Mouse (Mus musculus): Measurements from ENCODE around the gene Klhl6.
"Not testable (repeated sequence)": the region's sequence is repeated elsewhere in the genome, so short reads cannot be mapped to it uniquely, and the experiment has no call there.

Klhl6 gene

DNA sequence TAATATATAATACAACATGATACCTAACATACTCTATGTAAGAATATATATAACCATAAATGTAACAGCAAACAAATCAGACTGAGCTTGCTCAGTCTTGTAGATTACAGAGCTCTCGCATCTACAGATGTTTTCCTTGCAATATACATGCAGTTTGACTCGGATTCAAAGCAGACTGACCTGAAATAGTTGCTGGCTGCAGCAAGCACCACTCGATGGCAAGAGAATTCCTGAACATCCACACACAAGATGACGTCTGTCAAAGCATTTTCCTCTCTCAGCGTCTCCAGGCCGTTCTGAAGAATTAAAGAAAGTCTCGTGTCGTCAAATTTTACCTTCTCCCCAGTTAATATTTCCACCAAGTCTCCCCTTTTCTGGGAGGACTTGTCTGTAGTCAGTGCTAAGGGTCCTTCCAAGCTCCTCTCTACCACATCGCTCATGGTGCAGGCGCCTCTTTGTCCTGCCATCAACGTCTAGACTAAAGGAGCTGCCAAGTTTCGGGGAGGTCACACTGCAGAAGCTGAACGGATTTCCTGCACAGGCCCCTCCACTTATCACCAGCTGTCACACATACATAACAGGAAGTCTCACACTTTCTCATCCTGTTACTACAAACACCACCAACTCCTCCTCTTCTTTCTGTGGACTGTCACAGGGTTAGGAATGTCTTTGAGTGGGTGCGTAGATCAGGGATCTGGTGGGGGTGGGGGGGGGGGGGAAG is at the start of gene Klhl6:
Gene Klhl6 (minus strand): TSS at position 501 of the 721 bp plus-strand sequence.
- DNase-seq (ENCODE audit: low read depth) = peak; percentile 96

DNA sequence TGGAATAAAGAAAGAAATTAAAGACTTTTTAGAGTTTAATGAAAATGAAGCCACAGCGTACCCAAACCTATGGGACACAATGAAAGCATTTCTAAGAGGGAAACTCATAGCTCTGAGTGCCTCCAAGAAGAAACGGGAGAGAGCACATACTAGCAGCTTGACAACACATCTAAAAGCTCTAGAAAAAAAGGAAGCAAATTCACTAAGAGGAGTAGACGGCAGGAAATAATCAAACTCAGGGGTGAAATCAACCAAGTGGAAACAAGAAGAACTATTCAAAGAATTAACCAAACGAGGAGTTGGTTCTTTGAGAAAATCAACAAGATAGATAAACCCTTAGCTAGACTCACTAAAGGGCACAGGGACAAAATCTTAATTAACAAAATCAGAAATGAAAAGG is 44.4 kb upstream of the Klhl6 start:
- not testable (repeated sequence) for DNase-seq (ENCODE audit: low read depth)

DNA sequence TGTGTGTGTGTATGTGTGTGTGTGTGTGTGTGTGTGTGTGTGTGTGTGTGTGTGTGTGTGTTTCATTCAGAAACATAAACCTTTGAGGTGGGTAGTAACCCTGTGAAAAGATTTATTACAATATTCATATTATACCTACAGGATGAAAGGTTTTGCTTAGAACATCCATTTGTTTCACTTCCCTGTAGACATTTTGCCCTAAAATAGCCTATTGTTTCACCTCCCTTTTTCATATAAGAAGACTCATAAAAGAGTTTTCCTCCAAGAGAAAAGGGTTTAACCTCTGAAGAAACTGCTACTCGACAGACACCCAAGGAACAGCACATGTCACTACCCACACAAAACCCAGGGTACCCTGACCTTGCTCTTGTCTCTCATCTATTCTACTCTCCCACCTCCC is 40.0 kb upstream of the Klhl6 start:
- no peak for DNase-seq (ENCODE audit: low read depth)

DNA sequence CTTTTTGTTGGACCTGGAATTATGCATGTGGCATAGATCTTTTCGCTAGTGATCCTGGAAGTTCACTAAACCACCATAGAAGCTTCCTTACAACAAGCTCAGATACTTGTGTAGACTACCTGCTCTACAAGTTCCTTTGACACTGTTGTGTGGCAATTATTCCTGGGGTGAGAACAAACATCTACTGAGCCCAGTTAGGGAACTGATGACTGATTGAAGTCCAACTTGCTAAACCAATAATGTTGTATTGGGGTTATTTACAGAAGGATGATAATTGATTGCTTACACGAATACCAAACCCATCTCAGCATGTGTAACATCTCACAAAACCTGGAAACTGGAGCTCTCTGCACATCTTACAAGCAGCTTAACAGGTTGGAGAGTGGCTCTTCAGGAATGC is 39.0 kb upstream of the Klhl6 start:
- DNase-seq (ENCODE audit: low read depth) = no peak

DNA sequence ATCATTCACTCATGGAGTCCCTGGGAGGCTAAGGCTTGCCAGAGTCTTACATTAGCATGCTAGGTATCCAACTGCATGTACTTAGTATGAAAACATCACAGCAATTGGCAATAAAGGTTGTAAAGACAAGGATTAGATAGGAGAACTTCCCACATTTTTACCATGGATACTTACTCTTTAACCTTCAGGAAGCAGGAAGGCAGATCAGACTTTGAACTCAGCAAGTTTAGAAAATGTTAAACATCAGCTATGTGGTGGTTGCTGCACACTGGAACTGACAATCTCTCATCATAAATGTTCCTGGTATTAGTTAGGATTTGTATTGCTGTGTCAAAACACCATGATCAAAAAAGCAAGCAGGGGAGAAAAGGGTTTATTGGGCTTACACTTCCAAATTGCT is 29.8 kb upstream of the Klhl6 start:
- DNase-seq (ENCODE audit: low read depth) = no peak

DNA sequence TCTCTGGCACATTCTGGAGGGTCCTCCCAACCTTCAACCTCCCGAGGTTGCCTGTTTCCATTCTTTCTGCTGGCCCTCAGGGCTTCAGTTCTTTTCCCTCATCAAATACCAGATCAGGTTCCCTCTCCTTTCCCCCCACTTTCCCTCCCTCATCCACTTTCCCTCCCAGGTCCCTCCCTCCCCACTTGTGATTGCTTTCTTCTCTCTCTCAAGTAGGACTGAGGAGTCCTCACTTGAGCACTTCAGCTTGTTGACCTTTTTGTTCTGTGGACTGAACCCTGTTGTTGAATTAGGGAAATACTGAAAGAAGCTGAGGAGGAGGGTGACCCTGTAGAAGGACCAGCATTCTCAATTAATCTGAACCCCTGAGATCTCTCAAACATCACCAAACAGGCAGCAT is 23.2 kb upstream of the Klhl6 start:
- no peak for DNase-seq (ENCODE audit: low read depth)

DNA sequence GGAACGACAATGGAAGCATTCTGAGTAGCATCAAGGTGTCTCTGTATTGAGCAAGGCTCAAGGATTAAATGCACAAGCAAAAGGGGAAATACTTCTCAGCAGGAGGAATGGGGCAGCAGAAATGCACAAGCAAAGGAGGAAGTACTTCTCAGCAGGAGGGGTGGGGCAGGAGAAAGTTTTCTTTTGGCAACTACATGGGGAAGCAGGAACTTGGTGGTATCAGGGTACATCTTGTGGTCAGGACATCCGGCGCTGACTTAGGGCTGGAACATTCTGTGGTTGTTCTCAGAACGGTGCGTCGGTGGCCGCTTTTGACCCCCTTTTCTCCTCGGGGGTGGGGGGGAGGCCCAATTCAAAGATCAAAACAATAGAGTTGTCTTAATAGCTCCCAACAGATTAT is 17.4 kb upstream of the Klhl6 start:
- DNase-seq (ENCODE audit: low read depth) = peak; percentile 17

DNA sequence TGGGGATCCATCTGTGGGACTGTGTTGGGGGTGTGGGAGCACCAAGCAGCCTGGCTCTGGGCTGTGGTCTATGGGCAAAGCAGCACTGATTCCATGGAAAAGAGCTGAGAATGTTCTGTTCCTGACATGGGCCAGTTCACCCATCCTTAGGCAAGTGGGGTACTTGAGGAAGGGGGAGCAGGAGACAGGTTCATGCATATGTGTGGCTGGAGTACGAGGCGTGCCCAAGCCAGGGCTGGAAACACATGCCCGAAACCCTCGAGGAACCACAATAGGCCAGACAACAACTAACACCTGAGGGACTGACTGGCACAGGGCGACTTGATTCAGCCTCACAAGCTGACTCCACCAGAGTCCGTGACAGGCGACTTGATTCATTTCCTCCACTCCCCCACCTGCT is 14.8 kb upstream of the Klhl6 start:
- DNase-seq (ENCODE audit: low read depth) = no peak

DNA sequence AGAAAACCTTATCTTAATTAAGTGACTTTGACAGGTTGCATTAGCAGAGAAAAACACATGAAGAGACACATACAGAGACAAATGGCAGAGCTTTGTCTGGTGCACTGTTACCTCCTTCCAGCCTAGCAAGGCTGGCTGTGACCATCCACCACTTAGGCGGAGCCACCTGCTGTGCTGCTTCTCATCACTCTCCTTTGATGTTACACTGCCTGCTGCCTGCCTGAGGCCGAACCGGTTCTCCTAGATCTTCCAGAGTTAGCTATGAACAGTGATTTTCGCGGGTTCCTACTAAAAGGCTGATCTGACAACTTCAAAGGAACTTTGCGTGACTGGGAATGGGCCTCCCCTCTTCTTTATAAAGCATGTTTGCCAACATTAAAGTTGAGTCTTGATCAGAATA is 14.1 kb upstream of the Klhl6 start:
- DNase-seq (ENCODE audit: low read depth) = not testable (repeated sequence)

DNA sequence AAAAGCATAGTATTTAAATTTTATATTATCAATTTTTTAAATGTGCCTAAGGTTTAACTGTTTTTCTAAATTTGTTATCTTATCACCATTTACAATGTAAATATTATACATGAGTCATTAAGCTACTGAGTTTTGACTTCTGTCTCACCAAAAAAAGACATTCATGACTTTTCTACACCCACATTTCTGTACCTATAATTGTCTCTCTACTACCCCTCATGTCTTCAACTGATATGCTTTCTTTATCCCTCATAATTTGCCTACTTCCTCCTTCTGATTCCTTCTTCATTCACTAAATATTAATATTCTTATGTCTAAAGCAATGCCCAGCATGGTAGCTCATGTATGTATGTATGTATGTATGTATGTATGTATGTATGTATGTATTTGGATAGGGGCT is 13.0 kb upstream of the Klhl6 start:
- no peak for DNase-seq (ENCODE audit: low read depth)

DNA sequence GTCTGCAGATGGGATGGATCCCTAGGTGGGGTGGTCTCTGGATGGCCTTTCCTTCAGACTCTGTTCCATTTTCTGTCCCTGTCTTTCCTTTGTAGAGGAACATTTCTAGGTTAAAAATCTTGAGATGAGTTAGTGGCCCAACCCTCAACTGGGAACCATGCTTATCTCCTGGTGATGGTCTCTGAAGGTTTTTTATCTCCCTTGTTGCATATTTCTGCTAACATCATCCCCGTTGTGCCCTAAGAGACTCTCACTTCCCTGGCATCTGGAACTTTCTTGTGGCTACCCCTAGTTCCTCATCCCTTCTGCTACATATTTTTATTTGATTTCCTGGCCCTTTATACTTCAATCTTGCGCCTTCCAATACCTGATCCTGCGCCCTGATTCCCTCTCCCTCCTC is 10.4 kb upstream of the Klhl6 start:
- no peak for DNase-seq (ENCODE audit: low read depth)

DNA sequence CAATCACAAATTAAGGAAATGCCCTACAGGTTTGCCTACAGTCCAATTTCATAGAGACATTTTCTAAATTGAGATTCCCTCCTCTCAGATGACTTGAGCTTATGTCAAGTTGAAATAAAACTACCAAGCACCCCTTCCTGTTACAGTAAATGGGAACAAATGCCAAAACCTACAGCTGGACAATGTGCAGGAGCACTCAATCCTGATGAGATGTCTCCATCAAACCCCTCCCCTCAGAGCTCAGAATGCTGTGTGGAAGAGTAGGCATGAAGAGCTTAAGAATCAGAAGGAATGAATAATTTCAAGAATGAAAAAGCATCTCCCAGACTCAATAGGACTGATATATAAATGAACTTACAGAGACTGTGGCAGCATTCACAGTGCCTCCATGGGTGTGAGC is 7.7 kb upstream of the Klhl6 start:
- no peak for DNase-seq (ENCODE audit: low read depth)

DNA sequence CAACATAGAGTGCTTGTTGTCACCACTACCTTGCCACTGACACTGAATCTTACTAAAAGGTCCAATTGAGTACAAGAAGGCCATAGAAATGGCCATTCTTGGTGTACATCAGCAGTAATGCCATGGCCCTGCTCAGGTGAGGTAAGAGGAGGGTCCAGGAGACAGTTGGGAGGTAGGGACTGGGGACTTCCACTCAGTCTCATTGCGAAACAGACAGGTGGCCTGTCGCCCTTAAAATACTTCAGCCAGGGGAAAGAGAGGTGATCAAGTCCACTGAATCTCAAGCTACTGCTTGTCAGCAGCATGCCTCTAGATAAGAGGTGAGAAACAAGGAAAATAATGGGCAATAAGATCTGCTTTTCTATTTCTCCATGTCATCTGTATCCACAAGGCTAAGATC is 4.8 kb upstream of the Klhl6 start:
- no peak for DNase-seq (ENCODE audit: low read depth)

DNA sequence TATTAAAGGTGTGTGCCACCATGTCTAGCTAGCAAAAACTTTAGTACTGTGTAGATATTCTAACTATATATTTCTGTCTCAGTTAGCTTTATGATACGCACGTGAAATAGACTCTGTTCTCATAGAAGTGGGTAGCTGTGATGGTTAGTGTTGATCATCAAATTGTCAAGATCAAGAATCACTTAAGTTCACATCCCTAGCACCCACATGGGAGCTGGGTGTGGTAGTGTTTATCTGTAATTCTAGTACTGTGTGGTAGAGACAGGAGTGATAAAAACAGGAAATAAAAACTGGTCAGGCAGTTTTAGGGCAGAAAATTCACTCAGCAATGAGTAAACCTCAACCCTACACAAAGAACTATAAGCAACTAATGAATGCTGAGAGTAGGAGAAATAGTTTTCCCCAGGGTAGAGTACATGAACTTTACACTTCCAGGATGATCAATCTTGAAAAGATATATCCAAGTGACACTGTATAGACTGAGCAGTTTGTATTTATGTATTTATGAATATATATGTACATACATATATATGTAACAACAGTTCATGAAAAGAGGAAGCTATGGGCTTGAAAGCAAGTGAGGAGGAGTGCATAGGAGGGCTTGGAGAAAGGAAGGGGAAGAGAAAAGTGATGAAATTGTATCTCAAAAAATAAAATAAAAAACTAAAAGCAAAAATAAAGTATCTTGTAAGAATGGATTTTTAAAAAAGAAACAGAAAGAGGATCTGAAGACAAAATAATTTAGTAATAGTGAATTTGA is 2.2 kb upstream of the Klhl6 start:
- DNase-seq (ENCODE audit: low read depth) = peak; percentile 46

DNA sequence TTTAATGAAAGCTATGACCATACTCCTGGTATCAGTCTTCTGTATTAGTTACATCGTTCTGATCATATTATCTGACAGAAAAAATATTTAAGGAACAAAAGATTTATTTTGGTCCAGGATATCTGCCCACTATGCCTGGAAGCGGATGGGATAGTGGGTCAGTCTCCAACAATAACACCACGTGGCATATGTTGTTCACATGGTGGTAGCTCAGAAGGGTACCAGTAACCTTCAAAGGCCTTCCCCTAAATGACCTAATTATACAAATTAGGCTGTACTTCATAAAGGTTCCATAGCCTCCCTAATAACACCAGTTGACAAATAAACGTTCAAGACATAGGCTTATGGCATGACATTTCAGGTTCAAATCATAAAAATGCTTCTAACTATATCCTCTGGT is 722 bp upstream of the Klhl6 start:
- no peak for DNase-seq (ENCODE audit: low read depth)

DNA sequence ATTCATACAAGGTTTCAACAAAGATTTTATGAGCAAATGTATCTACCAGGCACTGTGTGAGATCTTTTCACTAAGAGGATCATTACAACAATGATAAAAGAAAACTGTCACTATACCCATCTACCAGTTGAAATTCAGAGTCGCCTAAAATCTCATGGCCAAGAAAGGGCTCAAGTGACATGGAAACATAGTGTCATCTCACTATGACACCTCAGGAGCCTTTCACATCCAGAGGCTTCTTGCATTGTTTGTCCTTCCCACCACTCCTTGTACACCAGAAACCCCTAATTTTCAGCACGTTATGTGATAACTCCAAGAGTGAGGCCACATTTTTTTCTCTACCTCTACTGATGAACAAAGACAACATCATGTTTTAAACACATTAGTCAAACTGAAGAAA is 1.2 kb downstream of the Klhl6 start:
- peak; percentile 64 for DNase-seq (ENCODE audit: low read depth)

DNA sequence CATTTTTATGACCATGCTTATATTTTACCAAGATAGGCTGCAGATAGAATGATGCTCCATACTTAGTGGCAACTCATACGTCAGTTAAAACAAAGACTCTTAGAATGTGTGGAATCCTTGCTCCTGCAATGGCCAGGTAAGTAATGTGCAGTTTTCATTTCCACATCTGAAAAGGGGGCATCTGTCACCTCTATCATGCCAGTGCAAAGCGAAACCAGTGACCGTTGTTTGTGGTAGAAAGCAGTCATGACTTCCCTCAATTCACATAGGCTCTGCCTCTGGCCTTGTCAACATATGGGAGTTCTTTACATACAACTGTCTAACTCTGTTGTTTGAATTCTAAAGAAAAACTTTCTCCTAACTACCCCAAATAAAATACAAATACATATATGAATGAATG is 1.8 kb downstream of the Klhl6 start:
- DNase-seq (ENCODE audit: low read depth) = peak; percentile 63

DNA sequence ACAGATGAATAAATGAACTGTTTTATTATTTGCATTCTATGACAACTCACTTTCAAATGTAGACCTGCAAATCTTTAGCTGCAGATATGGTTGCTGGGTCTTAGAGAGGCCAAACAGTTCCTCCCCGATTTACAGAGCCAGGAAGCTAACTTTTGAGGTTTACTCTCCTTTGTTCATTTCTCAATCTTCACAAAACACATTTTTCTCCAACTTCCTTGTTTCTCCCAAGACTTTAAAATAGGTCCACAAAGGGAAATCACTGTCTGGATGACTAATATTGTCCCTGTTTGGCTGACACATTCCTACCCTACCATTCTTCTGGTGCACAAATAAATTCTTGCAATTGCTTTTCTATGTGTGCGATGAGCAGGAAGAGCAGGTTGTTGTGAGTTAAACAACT is 3.1 kb downstream of the Klhl6 start:
- peak; percentile 91 for DNase-seq (ENCODE audit: low read depth)

DNA sequence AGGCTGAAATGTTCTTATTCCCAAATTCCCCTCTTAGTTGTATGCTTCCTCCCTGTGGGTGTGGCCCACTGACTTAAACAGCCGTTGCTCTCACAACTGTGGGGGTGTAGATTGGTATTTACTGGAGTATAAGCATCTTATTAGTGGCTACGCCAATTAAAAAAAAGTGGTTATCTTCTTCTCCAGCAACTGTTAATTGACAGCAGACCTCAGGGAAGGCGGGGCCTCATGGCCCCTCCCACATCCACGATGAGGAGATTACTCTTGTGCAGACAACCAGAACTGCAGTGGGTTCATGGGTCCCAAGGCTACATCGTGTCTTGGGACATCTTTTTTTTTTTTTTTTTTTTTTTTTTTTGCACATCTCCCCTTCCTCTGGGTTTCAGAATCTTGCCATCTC is 5.6 kb downstream of the Klhl6 start:
- peak; percentile 17 for DNase-seq (ENCODE audit: low read depth)

DNA sequence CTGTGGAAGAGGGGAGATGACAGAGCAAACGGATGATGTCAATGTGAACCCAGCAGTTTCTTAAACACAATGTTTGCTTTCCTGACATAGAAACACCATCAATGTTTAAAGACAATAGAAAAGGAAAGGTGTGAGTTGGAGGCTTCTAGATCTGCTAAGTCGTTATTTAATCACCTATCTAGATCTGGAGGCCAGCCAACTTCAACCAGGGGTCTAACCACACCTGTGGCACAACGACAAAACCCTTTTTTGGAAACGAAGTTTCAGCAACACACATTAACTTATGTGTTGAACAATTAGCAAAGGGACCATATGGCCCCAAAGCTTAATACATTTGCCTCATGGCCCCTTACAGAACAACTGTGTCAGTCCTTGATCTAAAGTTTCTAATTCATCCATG is 6.0 kb downstream of the Klhl6 start:
- DNase-seq (ENCODE audit: low read depth) = peak; percentile 51

DNA sequence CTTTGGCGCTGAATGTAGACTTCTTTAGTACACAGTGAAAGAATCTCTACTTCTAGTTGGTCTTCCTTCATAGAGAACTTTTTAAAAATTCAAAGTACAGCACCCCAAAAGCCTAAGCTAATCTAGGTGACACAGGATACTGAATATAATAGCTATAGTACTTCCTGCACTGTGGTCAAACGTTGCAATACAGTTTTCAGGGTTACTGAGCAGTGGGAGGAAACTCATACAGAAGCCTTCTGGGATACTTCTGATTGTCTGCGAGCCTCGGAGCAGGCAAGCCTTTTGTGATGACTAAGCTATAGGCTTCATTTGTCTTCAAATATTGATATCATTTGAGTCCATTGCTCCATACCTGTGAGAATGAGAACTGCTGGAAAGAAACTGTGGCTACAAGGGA is 7.4 kb downstream of the Klhl6 start:
- DNase-seq (ENCODE audit: low read depth) = peak; percentile 77

DNA sequence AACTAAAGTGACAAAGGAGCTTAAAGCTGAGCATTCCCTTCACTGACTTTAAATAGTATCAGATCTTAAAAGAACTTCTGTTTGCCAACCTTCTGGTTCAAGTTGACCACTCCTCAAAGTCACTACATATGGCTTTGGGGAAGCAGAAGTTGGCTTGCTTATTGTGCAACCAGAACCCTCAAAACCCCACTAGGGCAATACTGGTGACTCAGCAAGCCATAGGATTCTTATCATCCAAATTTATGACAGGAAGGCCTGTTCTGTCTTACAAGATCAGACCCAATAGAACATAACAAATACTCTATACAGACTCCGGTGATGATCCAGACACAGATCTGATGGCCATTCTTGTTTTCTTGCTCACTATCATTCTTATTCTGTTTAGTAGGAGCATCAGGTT is 9.4 kb downstream of the Klhl6 start:
- peak; percentile 97 for DNase-seq (ENCODE audit: low read depth)

DNA sequence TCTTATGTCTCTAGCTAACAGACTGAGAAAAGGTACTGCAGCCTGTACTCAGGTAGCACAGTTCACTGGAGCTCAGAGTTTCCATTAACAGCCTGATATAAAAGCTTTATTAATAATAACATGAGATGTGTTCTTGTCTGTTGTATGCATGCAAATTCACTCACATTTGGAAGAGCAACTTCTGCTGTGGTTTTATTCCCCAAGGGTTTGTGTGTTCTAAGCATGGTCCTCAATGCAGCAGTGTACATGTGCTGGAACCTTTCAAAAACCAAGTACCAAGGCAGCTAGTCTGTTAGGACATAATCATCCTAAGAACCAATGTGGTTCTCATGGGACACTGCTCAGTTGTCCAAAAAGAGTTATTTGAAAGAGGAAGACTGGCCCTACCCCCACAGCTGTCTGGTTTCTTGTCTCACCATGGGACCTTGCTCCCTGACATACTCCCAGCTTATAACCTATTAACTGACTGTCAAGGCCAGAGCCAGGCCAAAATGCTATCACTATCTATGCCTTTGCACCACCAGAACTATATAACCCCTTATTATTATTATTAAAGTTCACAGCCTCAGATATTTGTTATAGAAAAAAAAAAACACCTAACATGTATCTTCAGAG is 10.0 kb downstream of the Klhl6 start:
- peak; percentile 21 for DNase-seq (ENCODE audit: low read depth)
